Mouse (Mus musculus) activated CD4-positive, CD25-positive, alpha-beta regulatory T cell, adult 4 months (primary cell): ENCODE measurements around the gene Rab3c. TPM values are rescaled to one million over a fixed set of nuclear protein-coding genes. Genes with fewer than 3 reads are reported as not detected.
A peak's percentile ranks its signal among the peaks of the same experiment; 100 is the strongest.

Source experiments
- ATAC-seq: one replicate; pipeline ENCODE4 v1.8.0; 2017
- polyA plus RNA-seq, 2 experiments: library from polyadenylated mRNA; unstranded; fragments of 100-300 nt; shearing (Covaris generic); gene quantifications; one replicate each; pipeline ENCODE4 v1.2.1; 2017

Gene Rab3c
- polyA plus RNA-seq, 2 experiments from 2014 or later: not detected

DNA sequence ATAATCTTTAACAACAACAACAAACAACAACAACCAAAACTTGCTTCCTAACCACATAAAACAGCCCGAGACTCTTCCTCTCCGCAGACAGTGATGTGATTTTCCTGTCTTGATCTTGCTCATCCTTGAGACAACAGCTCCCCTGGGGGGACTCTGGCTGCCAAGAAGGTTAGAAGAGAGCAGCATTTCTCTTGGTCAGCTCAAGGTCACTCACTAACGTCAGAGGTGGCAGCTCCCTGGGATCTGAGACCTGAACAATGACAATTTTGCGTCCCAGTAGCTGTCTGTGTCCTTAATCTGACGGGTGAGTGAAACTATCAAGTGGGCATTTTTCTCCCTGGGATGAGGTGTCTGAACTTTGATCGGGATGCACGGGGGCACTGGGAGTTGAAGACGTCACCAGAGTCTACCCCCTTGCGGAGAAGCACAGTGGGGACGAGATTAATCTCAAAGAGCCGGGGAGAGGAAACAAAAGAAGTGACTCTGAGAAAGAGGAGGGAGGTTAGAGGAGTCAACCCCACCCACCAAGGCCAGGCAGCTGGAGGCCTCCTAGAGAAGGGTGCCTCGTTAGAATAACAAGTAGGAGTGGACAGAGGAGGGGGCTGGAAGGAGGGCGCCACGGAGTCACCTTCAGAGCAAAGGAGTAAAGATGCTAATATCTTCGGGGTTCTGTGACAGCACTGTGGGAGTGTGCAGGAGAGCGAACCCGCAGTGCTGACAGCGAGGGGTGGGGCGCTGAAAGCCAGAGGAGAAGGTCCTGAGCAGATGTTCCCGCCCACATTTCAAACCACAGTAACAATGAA lies 261.7 kb downstream of the Rab3c start:
- ATAC-seq: peak; percentile 47

DNA sequence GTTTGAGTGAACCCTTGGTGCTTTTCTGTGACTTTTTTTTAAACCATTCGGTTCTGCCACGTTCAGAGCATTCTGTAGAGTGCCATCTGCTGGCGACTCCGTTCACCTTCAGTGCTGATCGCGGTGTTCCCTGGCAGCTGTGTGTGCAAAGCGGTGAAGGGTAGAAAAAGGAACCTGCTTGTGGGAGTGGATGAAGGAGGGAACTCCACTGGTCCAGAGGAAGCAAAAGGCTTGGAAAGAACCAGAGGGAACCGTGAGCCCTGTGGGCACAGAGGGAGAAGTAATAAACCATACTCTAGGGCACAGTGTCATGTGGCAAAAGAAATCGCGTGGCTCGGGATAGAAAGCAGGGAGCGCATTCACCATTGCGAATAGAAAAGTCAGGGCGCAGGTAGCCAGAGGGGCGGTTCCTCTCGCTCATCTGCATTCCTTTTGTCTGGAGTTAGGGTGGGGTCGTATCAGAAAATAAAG lies 262.3 kb downstream of the Rab3c start:
- ATAC-seq: peak; percentile 75

GRCm38 (mm10) chr13:110012029-110012428 lies 268.8 kb downstream of the Rab3c start:
- no peak for ATAC-seq

DNA sequence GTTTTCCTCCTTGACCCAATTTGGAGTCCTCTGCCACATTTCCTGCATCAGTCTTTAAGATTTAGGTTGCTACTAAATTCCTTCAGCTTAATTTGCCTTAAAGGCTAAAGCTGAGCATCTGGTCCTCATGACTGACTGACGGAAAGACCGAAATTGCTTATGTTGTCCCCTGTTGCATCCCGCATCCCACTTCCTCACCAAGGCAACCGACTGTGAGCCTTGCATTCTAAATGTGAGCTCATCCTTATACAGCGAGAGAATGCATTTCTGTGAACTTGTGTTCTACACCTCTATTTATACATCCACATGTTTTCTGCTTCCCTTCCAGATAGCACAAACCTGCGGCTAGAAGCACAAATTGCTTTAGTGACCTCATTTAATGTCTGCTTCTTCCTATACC lies 269.9 kb downstream of the Rab3c start:
- ATAC-seq: no peak

DNA sequence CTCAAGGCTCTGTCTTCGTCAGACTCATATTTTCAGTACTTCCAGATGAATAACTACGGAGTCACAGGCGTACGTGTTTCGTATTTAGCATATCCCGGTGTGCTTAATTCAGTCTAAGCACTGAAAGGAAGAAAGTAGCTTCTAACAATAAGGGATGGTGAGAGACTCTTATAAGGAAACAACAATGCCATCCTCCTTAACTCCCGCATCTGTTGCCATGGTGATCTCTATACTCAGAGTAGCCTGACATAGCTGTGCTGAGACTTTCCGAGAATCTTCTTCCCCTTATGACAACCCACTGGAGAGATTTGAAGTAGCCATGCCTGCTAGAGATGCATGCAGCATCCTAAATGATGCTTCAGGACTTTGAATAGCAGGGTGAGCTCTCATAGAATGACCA lies 272.3 kb downstream of the Rab3c start:
- no peak for ATAC-seq

DNA sequence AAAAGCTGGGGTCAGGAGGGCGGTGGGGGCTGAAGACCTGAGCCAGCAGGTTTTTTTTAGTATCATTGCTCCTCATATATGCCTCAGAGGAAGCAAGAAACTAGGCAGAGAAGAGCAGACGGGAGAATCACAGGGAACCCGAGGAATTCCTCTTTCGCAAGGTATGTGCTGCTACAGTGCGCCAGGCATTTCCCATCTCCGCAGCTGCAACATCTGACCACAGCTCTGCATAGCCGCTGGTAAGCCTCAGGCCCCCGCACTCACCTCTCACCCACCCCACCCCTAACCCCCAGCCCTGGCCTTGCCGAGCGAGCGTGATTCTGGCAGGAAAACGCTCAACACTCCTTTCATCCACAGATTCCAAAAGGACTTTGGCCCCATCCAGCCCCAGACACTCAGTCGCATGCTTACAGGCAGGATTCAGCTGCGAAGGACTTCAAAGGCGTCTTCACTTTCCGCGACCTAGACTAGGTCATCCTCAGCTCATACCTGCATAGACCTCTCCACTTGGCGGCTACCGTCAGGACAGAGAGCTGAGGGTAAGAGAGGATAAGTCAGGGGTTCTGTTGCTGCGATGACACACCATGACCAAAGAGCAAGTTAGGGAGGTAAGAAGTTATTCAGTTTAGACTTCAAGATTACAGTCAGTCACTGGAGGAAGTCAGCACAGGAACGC lies 274.6 kb downstream of the Rab3c start:
- no peak for ATAC-seq

Other genes starting within 250 kb of the Rab3c start
- under 1 TPM in 1 of 2 experiments, not detected in 1; 0.23 TPM for gene Gapt, start 76.2 kb upstream of the Rab3c start, polyA plus RNA-seq
- gene Plk2, start 114.0 kb upstream of the Rab3c start, polyA plus RNA-seq: 1 to 10 TPM; 2.0 to 2.4 TPM